Mouse (Mus musculus): Measurements from ENCODE around the gene 9030624G23Rik. TPM values are rescaled to one million over a fixed set of nuclear protein-coding genes. Genes with fewer than 3 reads are reported as not detected.

9030624G23Rik gene
- 0.37 TPM for total RNA-seq (2023)

DNA sequence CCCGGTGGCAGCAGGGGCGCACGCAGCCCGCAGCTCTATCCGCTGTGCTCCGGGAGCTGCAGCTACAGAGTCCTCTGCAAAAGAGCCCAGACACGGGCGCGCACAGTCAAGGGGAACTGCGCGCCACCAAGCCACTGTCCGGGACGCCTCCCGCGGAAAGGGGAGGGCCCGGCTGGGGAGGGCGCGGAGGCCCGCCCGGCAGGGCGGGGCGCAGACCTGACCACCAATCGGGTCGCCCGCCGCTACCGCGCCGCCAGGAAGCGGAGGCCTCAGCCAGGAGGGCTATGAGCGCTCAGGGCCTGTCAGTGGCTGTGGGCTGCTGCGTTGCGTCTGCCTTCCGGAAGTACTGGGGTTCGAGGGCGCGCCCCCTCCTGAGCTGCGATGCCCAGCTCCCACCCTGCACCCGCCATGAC lies at the start of gene 9030624G23Rik:
Gene 9030624G23Rik (minus strand): TSS at position 139 of the 413 bp plus-strand sequence.

